Mouse (Mus musculus): Measurements from ENCODE around the gene Atp5b.
A peak's percentile ranks its signal among the peaks of the same experiment; 100 is the strongest.

Gene Atp5b

DNA sequence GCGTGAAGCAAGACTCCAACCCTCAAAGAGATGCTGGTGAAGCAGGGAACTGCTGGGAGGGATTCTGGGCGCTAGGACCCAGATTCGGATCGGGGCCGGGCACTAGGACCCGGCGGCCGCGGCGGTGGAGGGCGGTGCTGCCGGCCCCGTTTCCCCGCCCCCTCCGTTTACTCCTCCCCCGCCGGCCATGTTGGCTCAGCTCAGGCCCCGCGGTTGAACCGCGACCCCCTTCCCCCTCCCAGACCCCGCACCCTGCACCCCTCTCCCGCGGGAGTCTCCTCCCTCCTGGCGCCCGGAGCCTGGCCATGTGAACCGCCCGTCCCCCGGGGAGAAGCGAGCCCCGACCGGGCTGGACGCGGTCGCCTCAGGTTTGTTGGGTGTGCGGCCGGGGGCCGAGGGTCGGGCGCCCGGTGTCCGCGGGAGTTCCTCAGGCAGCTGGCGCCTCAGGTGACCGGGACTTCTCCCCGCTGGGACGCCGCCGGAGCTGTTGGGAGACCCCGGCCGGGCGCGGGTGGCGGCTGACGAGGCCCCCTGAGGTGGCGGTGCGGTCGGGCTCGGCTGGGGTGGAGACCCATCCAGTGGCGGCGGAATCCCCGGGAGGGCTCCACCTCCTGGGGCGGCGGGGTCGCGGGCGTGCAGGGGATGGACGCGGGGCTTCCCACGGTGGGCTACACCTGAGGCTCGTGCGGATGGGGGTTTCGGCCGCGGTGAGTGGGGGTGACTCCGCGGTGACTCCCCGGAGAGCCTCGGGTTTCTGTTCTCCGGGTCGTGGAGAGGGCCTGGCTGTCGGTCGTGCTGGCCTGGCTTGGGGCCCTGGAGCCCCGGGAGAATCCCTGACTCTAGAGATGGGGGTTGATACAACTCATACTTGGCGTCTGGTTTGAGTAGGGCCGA is 13.9 kb downstream of the Atp5b start:
- DNase-seq (ENCODE audit: low read depth, low spot score), result peak; percentile 95

DNA sequence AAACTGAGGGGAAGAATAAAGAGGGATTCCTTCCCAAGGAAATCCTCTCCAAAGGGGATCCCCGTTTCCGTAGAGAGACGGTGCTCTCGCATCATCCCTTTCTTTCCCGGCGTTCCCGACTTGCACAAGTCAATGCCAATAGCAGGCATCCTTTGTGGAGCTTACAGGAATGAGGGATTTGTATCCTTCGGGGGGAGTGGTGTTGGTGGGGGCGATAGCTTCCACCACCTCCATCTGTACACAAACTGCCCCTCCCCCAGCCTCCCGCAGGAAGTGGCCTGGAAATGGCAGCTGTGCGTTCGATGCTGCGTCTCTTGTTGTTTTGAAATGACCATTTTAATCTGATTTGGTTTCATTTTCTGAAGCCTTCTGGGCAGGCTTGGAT is 14.5 kb downstream of the Atp5b start:
- DNase-seq (ENCODE audit: low read depth, low spot score), result peak; percentile 51

DNA sequence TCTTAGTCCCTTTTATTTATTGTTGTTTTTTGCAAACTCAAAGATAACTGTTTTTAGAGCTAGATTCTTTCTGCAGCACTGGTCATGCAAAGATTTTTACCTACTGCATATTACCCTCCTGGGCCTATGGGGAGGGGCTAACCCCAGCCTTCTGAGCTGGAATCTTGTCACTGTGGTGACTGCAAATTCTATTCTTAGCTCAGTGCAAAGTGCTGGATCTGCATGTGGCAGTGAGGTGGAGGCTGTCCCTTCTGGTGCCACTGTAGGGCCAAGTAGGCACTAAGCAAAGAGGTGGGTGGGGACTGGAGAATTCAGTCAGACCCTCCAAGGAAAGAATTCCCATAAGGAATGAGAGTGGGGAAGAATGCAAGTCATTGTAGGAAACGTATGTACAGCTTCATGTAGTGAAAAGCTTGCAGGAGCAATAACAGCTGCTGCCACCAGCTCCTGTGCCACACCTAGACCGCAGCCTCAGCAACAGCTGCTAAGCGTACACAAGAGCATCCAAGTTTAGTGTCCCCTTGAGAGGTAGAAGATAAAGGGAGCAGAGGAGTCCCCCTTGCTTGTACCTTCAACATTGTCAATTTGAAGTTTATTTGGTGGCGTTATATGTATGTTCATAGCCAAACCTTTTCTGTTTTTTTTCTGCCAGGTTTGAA is 27.2 kb downstream of the Atp5b start:
- no peak for DNase-seq (ENCODE audit: low read depth, low spot score)

DNA sequence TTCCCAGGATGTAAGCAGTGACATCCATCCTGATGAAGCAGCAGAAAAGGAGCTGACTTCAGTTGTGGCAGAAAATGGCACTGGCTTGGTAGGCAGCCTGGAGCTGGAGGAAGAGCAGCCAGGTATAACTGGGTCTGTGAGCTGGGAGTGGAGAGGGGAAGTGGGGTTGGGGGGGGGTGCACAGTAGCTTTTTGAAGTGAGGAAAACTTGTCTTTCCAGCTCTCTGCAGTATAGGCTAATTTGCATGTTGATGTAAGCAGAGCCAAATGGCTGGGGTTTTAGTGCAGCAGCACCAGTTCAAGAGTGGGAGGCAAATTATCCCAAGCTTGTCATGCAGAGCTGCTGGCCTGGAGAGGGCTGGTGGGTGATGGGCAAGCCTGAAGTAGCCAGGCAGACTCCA is 28.2 kb downstream of the Atp5b start:
- DNase-seq (ENCODE audit: low read depth, low spot score), result no peak

DNA sequence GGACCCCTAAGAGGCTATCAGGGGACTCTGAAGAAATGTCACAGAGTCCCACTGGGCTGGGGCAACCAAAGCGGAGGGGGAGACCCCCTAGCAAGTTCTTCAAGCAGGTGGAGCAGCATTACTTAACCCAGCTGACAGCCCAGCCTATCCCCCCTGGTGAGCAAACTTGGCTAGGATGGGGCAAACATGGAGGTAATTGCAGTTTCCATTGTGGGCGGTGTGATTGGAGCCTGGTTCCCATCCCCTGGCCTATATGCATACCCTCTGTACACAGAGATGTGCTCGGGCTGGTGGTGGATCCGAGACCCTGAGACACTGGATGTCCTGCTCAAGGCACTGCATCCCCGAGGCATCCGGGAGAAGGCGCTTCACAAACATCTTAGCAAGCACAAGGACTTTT is 40.8 kb downstream of the Atp5b start:
- no peak for DNase-seq (ENCODE audit: low read depth, low spot score)

DNA sequence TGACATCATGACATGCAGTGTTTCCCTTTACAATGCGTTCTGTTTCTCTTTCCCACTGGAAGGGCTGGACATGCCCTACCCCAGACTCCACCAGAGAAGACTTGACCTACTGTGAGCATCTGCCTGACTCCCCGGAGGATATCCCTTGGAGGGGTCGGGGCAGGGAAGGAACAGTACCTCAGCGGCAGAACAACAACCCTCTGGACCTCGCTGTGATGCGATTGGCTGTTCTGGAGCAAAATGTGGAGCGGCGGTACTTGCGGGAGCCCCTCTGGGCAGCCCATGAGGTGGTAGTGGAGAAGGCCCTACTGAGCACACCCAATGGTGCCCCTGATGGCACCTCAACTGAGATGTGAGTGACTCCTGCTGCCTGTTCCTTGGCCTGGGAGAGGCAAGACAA is 41.8 kb downstream of the Atp5b start:
- no peak for DNase-seq (ENCODE audit: low read depth, low spot score)

DNA sequence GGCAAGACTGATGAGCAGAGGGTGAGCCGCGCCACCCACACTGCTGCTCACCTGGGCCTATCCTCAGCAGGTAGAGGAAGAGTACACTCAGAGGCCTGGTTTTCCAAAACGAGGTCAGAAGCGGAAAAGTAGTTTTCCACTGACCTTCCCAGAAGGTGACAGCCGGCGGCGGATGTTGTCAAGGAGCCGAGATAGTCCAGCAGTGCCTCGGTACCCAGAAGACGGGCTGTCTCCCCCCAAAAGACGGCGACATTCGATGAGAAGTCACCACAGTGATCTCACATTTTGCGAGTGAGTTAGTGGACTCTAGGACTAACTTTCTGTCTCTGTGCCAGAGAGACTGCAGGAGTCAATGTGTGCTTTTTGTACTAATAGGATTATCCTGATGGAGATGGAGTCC is 42.9 kb downstream of the Atp5b start:
- DNase-seq (ENCODE audit: low read depth, low spot score), result no peak

DNA sequence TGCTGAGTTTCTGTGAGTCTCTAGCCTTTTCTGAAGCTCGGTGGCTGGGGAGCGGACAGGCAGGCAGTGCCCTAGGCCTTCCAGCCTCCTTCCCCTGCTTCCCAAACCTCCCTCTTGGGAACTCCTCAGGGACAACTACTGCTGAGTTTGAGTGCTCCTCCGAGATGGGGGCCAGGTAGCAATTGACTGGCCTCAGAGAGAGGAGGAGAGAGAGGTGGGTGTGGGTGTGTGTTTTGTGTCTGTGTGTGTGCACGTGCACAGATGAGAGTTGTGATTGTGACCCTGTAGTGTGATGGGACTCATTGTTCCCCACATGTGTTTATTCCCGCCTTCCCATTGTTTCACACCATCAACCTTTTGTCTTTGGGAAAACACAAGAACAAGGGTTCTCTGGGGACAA is 44.4 kb downstream of the Atp5b start:
- DNase-seq (ENCODE audit: low read depth, low spot score), result no peak

DNA sequence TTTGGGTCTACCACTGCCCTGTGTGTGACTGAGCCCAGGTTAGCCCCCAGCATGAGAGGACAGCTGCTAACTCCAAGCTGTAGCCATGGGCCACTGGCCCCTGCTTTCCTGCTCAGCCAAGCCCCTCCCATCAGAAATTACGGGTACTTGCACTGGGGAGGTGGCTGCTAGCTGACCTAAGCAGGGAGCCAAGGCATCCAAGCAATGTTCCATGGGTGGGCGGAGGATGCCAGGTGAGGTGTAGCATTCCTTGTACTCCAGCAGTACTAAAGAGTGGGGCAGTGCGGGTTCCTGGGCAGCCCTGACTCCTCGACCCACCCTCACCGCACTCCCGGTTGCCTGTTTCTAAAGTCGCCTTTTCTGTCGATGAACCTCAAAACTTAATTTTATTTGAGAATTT is 45.1 kb downstream of the Atp5b start:
- DNase-seq (ENCODE audit: low read depth, low spot score), result peak; percentile 44

DNA sequence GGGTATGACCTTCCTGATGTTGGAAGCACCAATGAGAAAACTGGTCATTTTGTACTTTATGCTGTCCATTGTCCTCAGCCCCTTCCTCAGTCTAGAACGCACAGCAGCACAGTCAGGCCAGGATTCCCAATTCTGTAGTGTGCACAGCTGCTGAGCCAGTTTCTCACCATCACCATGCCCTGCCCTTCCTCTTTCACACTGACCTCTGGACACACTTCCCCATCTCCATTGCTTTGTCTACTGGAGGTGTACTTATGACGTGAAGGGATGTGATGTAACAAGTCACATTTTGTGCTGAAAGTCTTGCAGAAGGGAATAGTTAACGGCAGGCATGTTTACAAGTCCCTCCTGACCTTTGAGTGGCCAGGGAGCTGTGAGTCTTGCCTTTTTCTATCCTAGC is 48.2 kb downstream of the Atp5b start:
- no peak for DNase-seq (ENCODE audit: low read depth, low spot score)

DNA sequence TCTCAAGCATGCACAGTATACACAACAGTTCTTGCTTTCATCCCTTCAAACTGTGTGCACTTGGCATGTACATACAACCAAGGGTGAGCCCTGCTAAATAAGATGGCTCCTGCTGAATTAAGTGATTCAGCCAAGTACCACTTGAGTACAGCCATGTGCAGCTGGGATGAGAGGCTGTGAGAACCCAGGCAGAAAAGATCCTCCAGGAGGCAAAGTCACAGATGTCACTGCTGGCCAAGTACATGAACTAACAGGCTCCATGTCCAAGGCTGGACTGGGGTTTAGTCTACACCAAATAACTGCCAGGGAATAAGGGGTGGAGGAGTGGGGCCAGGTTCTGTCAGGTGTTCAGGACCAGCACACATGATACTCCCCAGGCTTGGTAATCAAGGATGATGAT is 48.7 kb downstream of the Atp5b start:
- no peak for DNase-seq (ENCODE audit: low read depth, low spot score)

DNA sequence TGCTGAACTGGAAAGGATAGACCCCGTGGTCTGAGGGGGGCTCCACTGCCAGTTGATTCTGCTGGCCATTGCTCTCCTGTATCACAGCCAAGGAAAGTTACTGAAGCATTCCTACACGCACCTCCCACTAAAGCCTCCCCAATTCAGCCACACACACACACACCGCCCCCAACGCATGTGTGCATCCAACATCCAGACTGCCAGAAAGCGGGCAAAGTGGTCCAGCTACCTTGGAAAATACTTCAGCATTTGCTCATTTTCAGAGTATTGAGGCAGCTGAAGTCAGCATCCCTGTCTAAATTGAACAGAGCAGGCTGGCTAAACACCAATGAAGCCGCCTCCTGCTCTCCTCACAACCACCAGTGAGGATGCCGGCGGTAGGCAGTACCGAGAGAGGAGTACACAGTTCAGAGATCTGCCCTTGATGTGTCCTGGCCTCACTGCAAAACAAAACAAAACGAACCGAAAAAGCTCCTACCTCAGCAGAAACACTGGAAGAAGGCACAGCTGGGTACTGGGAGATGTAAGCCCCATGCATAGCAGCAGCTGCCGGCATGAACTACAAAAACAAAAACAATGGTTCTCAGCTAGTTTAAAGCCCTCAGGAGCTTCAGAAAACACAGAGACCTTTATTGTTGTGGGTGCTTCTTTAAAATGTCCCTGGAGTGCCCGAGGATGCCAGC is 50.7 kb downstream of the Atp5b start:
- DNase-seq (ENCODE audit: low read depth, low spot score), result peak; percentile 46

DNA sequence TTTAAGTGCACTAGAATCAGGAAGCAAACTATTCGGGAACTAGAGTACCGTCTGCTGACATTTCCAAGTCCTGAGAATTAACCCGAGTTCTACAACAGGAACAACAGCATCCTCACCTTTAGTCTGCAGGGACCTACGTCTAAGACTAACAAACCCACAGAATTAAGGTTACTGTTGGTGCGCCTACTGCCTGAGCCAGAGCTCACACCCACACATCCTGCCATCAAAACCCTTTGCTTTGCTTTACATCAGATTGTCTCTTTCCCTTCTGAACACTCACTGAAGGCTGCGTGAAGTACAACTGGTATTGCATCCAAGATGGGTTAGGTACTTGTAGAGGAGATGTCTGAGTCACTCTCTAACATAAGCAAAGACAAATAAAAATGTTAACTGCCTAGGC is 52.3 kb downstream of the Atp5b start:
- no peak for DNase-seq (ENCODE audit: low read depth, low spot score)

Data from ZHBTc4 (cell line).